Mouse (Mus musculus): ENCODE measurements at regions not wholly inside any gene's neighbourhood (a gene's known extent, or its start where the extent isn't known, plus 50 kb on each side); places are given as distances from the start of the nearest gene placed in this dataset.

DNA sequence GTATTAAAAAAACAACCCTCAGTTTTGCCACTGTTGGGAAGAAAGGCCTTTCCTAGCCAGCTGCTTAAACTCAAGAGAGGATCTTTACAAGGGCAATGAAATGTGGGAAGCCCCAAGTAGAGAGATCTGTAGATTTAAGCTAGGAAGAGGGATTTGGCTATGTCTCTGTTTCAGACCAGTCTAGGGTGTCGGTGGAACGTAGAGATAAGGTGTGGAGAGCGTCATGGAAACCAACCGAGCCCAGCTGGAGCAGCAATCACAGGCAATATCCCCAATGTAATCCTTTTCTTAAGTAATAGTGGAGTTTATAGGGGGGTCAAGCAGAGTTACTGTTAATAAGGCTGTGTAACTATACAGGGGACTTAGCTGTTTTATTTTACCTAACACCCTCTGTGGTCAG lies 204.6 kb upstream of the Mme start:
- DNase-seq (ENCODE audit: low spot score), result no peak

GRCm38 (mm10) chr3:63070786-63071185 lies 170.6 kb upstream of the Mme start:
- DNase-seq (ENCODE audit: low spot score), result no peak

DNA sequence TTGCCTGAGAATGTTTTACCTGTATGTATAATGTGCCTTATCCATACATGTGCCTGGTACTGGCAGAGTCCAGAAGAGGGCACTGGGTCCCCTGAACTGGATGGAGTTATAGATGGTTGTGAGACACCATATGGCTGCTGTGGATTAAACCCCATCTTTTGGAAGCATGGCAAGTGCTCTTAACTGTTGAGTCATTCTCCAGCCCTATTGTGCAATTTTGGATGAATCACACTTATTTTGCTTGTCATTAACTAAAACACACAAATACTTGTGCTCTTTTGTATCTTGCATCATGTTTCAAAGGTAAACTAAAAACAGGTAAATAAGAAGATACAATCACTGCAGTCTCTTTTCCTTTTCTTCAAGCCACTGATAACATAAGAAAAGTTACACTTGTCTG lies 168.3 kb upstream of the Mme start:
- no peak for DNase-seq (ENCODE audit: low spot score)

- no peak for DNase-seq (ENCODE audit: low spot score)
Measured at GRCm38 (mm10) chr3:63078181-63078580, 163.2 kb upstream of the Mme start.

DNA sequence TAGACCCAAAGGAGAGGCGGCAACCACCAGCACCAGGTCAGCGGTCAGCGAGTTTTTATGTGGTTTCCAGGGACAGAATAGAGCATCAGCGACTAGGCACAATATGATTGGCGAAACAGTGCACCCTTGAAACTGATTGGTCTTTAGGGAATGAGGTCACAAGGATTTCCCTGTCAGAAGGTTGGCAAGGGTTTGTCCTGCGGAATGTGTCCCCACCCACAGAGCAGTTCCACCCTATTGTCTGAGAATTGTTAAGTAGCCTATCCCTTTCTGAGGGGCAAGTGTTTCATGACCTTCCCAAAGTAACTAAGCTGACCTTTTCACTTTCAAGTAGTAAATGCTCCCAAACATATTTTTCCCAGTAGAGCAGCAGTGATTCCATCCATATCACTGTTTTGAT lies 159.2 kb upstream of the Mme start:
- no peak for DNase-seq (ENCODE audit: low spot score)

DNA sequence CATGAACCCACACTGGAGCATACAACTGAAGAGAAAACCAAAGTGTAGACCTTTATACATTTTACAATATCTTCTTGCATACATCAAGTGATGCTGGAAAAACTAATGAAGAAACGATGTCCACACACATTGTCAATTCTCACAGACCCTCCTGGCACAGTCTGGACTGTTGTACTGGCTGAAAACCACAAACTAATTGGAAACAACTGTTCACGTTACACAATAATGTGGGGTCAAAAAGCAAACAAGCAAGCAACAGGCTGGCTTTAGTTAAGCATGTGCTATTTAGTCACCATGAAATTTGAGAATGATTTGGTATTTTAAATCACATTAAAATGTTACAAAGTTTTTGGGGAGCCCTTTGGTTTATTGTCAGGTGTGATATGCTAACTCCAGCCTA lies 155.9 kb upstream of the Mme start:
- DNase-seq (ENCODE audit: low spot score), result peak; percentile 28

DNA sequence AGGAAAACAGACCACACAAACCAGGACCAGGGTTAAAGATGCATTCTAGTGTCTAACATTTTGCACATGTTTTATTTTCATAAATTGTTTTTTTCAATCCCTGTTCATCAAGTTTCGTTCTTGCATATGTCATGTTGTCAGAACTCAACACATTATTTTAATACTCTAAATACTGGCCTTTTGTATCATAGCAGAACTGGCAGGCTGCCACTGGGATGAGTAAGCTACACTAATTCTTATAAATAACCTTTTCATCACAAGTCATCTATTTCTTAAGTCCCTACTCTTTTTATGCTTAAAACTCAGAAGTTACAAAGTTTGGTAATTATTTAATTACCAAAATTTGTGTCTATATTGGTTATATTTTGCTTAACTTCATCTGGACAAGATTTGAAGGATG lies 148.4 kb upstream of the Mme start:
- no peak for DNase-seq (ENCODE audit: low spot score)

- DNase-seq (ENCODE audit: low spot score), result peak; percentile 32
Measured at GRCm38 (mm10) chr3:63115216-63115615, 126.1 kb upstream of the Mme start.

- DNase-seq (ENCODE audit: low spot score), result no peak
Measured at GRCm38 (mm10) chr3:63131883-63132282, 109.5 kb upstream of the Mme start.

GRCm38 (mm10) chr3:63137391-63138147 lies 103.8 kb upstream of the Mme start:
- no peak for DNase-seq (ENCODE audit: low spot score)

GRCm38 (mm10) chr3:63146237-63146636 lies 95.1 kb upstream of the Mme start:
- no peak for DNase-seq (ENCODE audit: low spot score)

- DNase-seq (ENCODE audit: low spot score), result no peak
Measured at GRCm38 (mm10) chr3:63182411-63183166, 58.7 kb upstream of the Mme start.

- DNase-seq (ENCODE audit: low spot score), result no peak
Measured at GRCm38 (mm10) chr3:63187836-63188440, 53.4 kb upstream of the Mme start.

All from embryo, embryonic 10.5 days (tissue).